Mouse (Mus musculus): ENCODE measurements at regions not wholly inside any gene's neighbourhood (a gene's known extent, or its start where the extent isn't known, plus 50 kb on each side); places are given as distances from the start of the nearest gene placed in this dataset.

- Histone ChIP-seq H3K36me3 (ENCODE audit: control insufficient read depth, insufficient read depth) (no peaks in the 10 kb centered on the region), H3K27me3 (replicated peaks; ENCODE audit: control insufficient read depth, insufficient read depth, low read length) (no peaks in the 10 kb centered on the region), H3K4me1 (replicated peaks; ENCODE audit: control insufficient read depth, insufficient read depth, low read length) (no peaks in the 10 kb centered on the region), H3K27ac (ENCODE audit: low read depth, low read length) (no peak overlapping the region), H3K4me3 (ENCODE audit: low read depth, low read length) (no peak overlapping the region), H3K9ac (ENCODE audit: low read depth, low read length) (no peak overlapping the region), H3K9me3 (ENCODE audit: control insufficient read depth) (no peaks in the 10 kb centered on the region), H3K4me2 (replicated peaks; ENCODE audit: low read depth) (peak overlapping the region; percentile 21; the same call in 1 of the 2 replicates)
- TF ChIP-seq CTCF (IDR thresholded peaks at IDR 0.05; ENCODE audit: low read depth): no peak
- 35% methylated on average over 3 of the region's 3 CpGs for WGBS
- ATAC-seq: peak; percentile 94
Observed at GRCm38 (mm10) chr8:76507247-76507646, 392.0 kb upstream of the Nr3c2 start.

- TF ChIP-seq CTCF (IDR thresholded peaks at IDR 0.05; ENCODE audit: low read depth): no peak
- no peak overlapping the region for H3K27ac ChIP-seq (ENCODE audit: low read depth, low read length)
- H3K9ac ChIP-seq (ENCODE audit: low read depth, low read length): no peak overlapping the region
- H3K4me3 ChIP-seq (ENCODE audit: low read depth, low read length): no peak overlapping the region
- H3K4me2 ChIP-seq (replicated peaks; ENCODE audit: low read depth): no peak overlapping the region
- H3K36me3 ChIP-seq (ENCODE audit: control insufficient read depth, insufficient read depth): no peaks in the 10 kb centered on the region
- ATAC-seq: no peak
- no peaks in the 10 kb centered on the region for H3K27me3 ChIP-seq (replicated peaks; ENCODE audit: control insufficient read depth, insufficient read depth, low read length)
- no peaks in the 10 kb centered on the region for H3K9me3 ChIP-seq (ENCODE audit: control insufficient read depth)
- H3K4me1 ChIP-seq (replicated peaks; ENCODE audit: control insufficient read depth, insufficient read depth, low read length): no peaks in the 10 kb centered on the region
Observed at GRCm38 (mm10) chr8:76509201-76509600, 390.0 kb upstream of the Nr3c2 start.

GRCm38 (mm10) chr8:76514132-76514531 is 385.1 kb upstream of the Nr3c2 start:
- H3K27me3 ChIP-seq (replicated peaks; ENCODE audit: control insufficient read depth, insufficient read depth, low read length): no peaks in the 10 kb centered on the region
- 35% methylated on average over 1 of the region's 1 CpGs for WGBS

GRCm38 (mm10) chr8:76538806-76539480 is 360.3 kb upstream of the Nr3c2 start:
- no peak for TF ChIP-seq CTCF (IDR thresholded peaks at IDR 0.05; ENCODE audit: low read depth)
- no peak overlapping the region for H3K4me3 ChIP-seq (ENCODE audit: low read depth, low read length)
- H3K4me1 ChIP-seq (replicated peaks; ENCODE audit: control insufficient read depth, insufficient read depth, low read length): no peaks in the 10 kb centered on the region
- H3K27me3 ChIP-seq (replicated peaks; ENCODE audit: control insufficient read depth, insufficient read depth, low read length): no peaks in the 10 kb centered on the region
- H3K27ac ChIP-seq (ENCODE audit: low read depth, low read length): no peak overlapping the region
- no peak for ATAC-seq
- 75% methylated on average over 3 of the region's 3 CpGs for WGBS
- no peaks in the 10 kb centered on the region for H3K36me3 ChIP-seq (ENCODE audit: control insufficient read depth, insufficient read depth)
- no peaks in the 10 kb centered on the region for H3K9me3 ChIP-seq (ENCODE audit: control insufficient read depth)
- H3K9ac ChIP-seq (ENCODE audit: low read depth, low read length): no peak overlapping the region
- H3K4me2 ChIP-seq (replicated peaks; ENCODE audit: low read depth): no peak overlapping the region

More at GRCm38 (mm10) chr8:76514132-76514531, 385.1 kb upstream of the Nr3c2 start:
- TF ChIP-seq CTCF (IDR thresholded peaks at IDR 0.05; ENCODE audit: low read depth): no peak
- no peak overlapping the region for H3K4me2 ChIP-seq (replicated peaks; ENCODE audit: low read depth)
- no peaks in the 10 kb centered on the region for H3K9me3 ChIP-seq (ENCODE audit: control insufficient read depth)
- H3K9ac ChIP-seq (ENCODE audit: low read depth, low read length): no peak overlapping the region
- H3K4me3 ChIP-seq (ENCODE audit: low read depth, low read length): no peak overlapping the region
- H3K36me3 ChIP-seq (ENCODE audit: control insufficient read depth, insufficient read depth): no peaks in the 10 kb centered on the region
- H3K27ac ChIP-seq (ENCODE audit: low read depth, low read length): no peak overlapping the region
- H3K4me1 ChIP-seq (replicated peaks; ENCODE audit: control insufficient read depth, insufficient read depth, low read length): no peaks in the 10 kb centered on the region
- no peak for ATAC-seq

GRCm38 (mm10) chr8:76539638-76540037 is 359.6 kb upstream of the Nr3c2 start:
- Histone ChIP-seq H3K27me3 (replicated peaks; ENCODE audit: control insufficient read depth, insufficient read depth, low read length) (no peaks in the 10 kb centered on the region), H3K4me1 (replicated peaks; ENCODE audit: control insufficient read depth, insufficient read depth, low read length) (no peaks in the 10 kb centered on the region), H3K27ac (ENCODE audit: low read depth, low read length) (no peak overlapping the region), H3K9me3 (ENCODE audit: control insufficient read depth) (no peaks in the 10 kb centered on the region), H3K9ac (ENCODE audit: low read depth, low read length) (no peak overlapping the region), H3K4me3 (ENCODE audit: low read depth, low read length) (no peak overlapping the region), H3K36me3 (ENCODE audit: control insufficient read depth, insufficient read depth) (no peaks in the 10 kb centered on the region), H3K4me2 (replicated peaks; ENCODE audit: low read depth) (no peak overlapping the region)
- 83% methylated on average over 4 of the region's 4 CpGs for WGBS
- no peak for ATAC-seq
- no peak for TF ChIP-seq CTCF (IDR thresholded peaks at IDR 0.05; ENCODE audit: low read depth)

GRCm38 (mm10) chr8:76540611-76541010 is 358.6 kb upstream of the Nr3c2 start:
- Histone ChIP-seq H3K4me2 (replicated peaks; ENCODE audit: low read depth) (no peak overlapping the region), H3K4me3 (ENCODE audit: low read depth, low read length) (no peak overlapping the region), H3K27me3 (replicated peaks; ENCODE audit: control insufficient read depth, insufficient read depth, low read length) (no peaks in the 10 kb centered on the region), H3K9me3 (ENCODE audit: control insufficient read depth) (no peaks in the 10 kb centered on the region), H3K4me1 (replicated peaks; ENCODE audit: control insufficient read depth, insufficient read depth, low read length) (no peaks in the 10 kb centered on the region), H3K36me3 (ENCODE audit: control insufficient read depth, insufficient read depth) (no peaks in the 10 kb centered on the region), H3K9ac (ENCODE audit: low read depth, low read length) (no peak overlapping the region), H3K27ac (ENCODE audit: low read depth, low read length) (no peak overlapping the region)
- TF ChIP-seq CTCF (IDR thresholded peaks at IDR 0.05; ENCODE audit: low read depth): no peak
- WGBS: 49% methylated on average over 3 of the region's 3 CpGs
- ATAC-seq: no peak
